Mouse (Mus musculus) heart, embryonic 11.5 days (tissue): ENCODE data around the gene Rbbp5. TPM values are rescaled to one million over a fixed set of nuclear protein-coding genes. Genes with fewer than 3 reads are reported as not detected.

Experiments used
- polyA plus RNA-seq: library from polyadenylated mRNA; unstranded; fragments of >200 nt; fragmentation: Nextera tagmentation; extraction: Ambion mirVana; gene quantifications from 2 replicates; pipeline ENCODE4 v1.2.1, GENCODE M21; 2014

Gene Rbbp5
- polyA plus RNA-seq, 1 experiment from 2014 or later: 32.4 TPM

Other genes starting within 250 kb of the Rbbp5 start
- gene Gm10188, start 247.6 kb upstream of the Rbbp5 start, polyA plus RNA-seq: not detected in 2 replicates
- gene Klhdc8a, start 178.7 kb upstream of the Rbbp5 start, polyA plus RNA-seq: 0.45 and 0.56 TPM in 2 replicates
- 2.6 and 3.6 TPM in 2 replicates for gene Nuak2, start 161.2 kb upstream of the Rbbp5 start, polyA plus RNA-seq
- 10.4 and 14.6 TPM in 2 replicates for gene Tmcc2, start 86.1 kb upstream of the Rbbp5 start, polyA plus RNA-seq
- 11.6 and 11.9 TPM in 2 replicates for gene Dstyk, start 59.8 kb upstream of the Rbbp5 start, polyA plus RNA-seq
- gene Tmem81, start 28.9 kb downstream of the Rbbp5 start, polyA plus RNA-seq: 1.1 and 1.3 TPM in 2 replicates
- gene Cntn2, start 65.9 kb downstream of the Rbbp5 start, polyA plus RNA-seq: 0.09 and 0.35 TPM in 2 replicates